Mouse (Mus musculus) stomach, postnatal 0 days (tissue): Measurements from ENCODE around the gene Tub. TPM values are rescaled to one million over a fixed set of nuclear protein-coding genes. Genes with fewer than 3 reads are reported as not detected.

ENCODE experiments used
- ATAC-seq: fragments of 200-750 bp; cut with Nextera tagmentation; 2 replicates; pipeline ENCODE4 v1.8.0; 2017; ENCODE audit not compliant: low FRiP score, low TSS enrichment
- DNase-seq: peaks from one replicate; pipeline ENCODE4 v3.0.0-alpha.2; 2016; ENCODE audit warnings: low spot score
- H3K27ac ChIP-seq: fragments of 300-500 bp; sonication (generic); replicated peaks from 2 replicates; pipeline ENCODE4 v1.5.1; 2014; ENCODE audit warnings: mild to moderate bottlenecking, control low read depth
- H3K27me3 ChIP-seq: fragments of 300-500 bp; sonication (generic); 2 replicates; pipeline ENCODE4 v1.6.1; 2014; ENCODE audit warnings: low read length; ENCODE audit not compliant: control insufficient read depth, insufficient read depth
- H3K36me3 ChIP-seq: fragments of 300-500 bp; sonication (generic); 2 replicates; pipeline ENCODE4 v1.6.1; 2014; ENCODE audit warnings: low read length, mixed read lengths; ENCODE audit not compliant: control insufficient read depth, insufficient read depth
- H3K4me1 ChIP-seq: fragments of 300-500 bp; sonication (generic); replicated peaks from 2 replicates; pipeline ENCODE4 v1.6.1; 2014; ENCODE audit warnings: antibody characterized with exemption; ENCODE audit not compliant: control insufficient read depth, insufficient read depth
- H3K4me2 ChIP-seq: fragments of 300-500 bp; sonication (generic); replicated peaks from 2 replicates; pipeline ENCODE4 v1.6.1; 2014; ENCODE audit warnings: low read depth, mild to moderate bottlenecking, control low read depth, moderate library complexity
- H3K4me3 ChIP-seq: fragments of 300-500 bp; sonication (generic); 2 replicates; pipeline ENCODE4 v1.5.1; 2014; ENCODE audit warnings: low read depth, low read length, control low read depth
- H3K9ac ChIP-seq: fragments of 300-500 bp; sonication (generic); 2 replicates; pipeline ENCODE4 v1.6.1; 2014; ENCODE audit warnings: mild to moderate bottlenecking, low read length, control low read depth, mixed read lengths
- H3K9me3 ChIP-seq: fragments of 300-500 bp; sonication (generic); 2 replicates; pipeline ENCODE4 v1.6.1; 2016; ENCODE audit warnings: low read length; ENCODE audit not compliant: control insufficient read depth
- CTCF ChIP-seq: IDR thresholded peaks from 2 replicates; pipeline ENCODE4 v1.5.1; 2016; ENCODE audit warnings: antibody characterized with exemption, low read depth, mild to moderate bottlenecking, moderate library complexity
- EP300 ChIP-seq: optimal IDR thresholded peaks from 2 replicates; pipeline ENCODE3; 2016; ENCODE audit warnings: antibody characterized with exemption
- WGBS: fragments of 180-500 bp; shearing (Covaris S2); extraction: QIAGEN DNeasy Blood & Tissue Kit; methylation state at CpG from one replicate; pipeline ENCODE4 v1.1.7; 2014; 5-methylcytosine and 5-hydroxymethylcytosine counted together
- polyA plus RNA-seq: library from polyadenylated mRNA; unstranded; fragments of >200 nt; fragmentation: Nextera tagmentation; extraction: Ambion mirVana; gene quantifications from 2 replicates; pipeline ENCODE4 v1.2.1, GENCODE M21; 2015

The Tub gene
- polyA plus RNA-seq = 0.75 and 0.90 TPM in 2 replicates

GRCm38 (mm10) chr7:108950312-108950761 is at the start of gene Tub:
Gene Tub (plus strand): TSS chr7:108950338.
- ATAC-seq = 0 out of 2 replicates have a peak, but pooled peaks have one; percentile 38
- peak; percentile 32 for DNase-seq
- Histone ChIP-seq H3K9ac (peak within 1 kb of the TSS; percentile 18; the same call in 1 of the 2 replicates), H3K4me3 (peak within 1 kb of the TSS; percentile 37), H3K4me1 (no peaks in the 10 kb centered on the region), H3K36me3 (no peaks in the 10 kb centered on the region), H3K9me3 (no peaks in the 10 kb centered on the region), H3K27me3 (no peaks in the 10 kb centered on the region; the same call in 1 of the 2 replicates), H3K27ac (no peak within 1 kb of the TSS), H3K4me2 (peak within 1 kb of the TSS; percentile 64)
- TF ChIP-seq EP300 (no peak), CTCF (no peak)
- WGBS = 1% methylated on average over 44 of the region's 44 CpGs

GRCm38 (mm10) chr7:108903969-108904368 is 46.2 kb upstream of the Tub start:
- ATAC-seq (no peak), DNase-seq (no peak)
- H3K36me3 ChIP-seq = no peaks in the 10 kb centered on the region
- no peaks in the 10 kb centered on the region for H3K9me3 ChIP-seq
- no peaks in the 10 kb centered on the region for H3K27me3 ChIP-seq
- no peak overlapping the region for H3K4me2 ChIP-seq
- H3K9ac ChIP-seq = no peak overlapping the region
- H3K4me1 ChIP-seq = no peaks in the 10 kb centered on the region
- no peak overlapping the region for H3K27ac ChIP-seq
- TF ChIP-seq CTCF (no peak), EP300 (no peak)
- 79% methylated on average over 2 of the region's 2 CpGs for WGBS
- no peak overlapping the region for H3K4me3 ChIP-seq

GRCm38 (mm10) chr7:108927043-108927442 is 23.1 kb upstream of the Tub start:
- DNase-seq (no peak), ATAC-seq (no peak)
- Histone ChIP-seq H3K36me3 (no peaks in the 10 kb centered on the region), H3K9ac (no peak overlapping the region), H3K27me3 (no peaks in the 10 kb centered on the region), H3K4me3 (no peak overlapping the region), H3K27ac (no peak overlapping the region), H3K4me1 (no peaks in the 10 kb centered on the region), H3K4me2 (no peak overlapping the region), H3K9me3 (no peaks in the 10 kb centered on the region)
- TF ChIP-seq EP300 (no peak), CTCF (no peak)
- WGBS = 76% methylated on average over 4 of the region's 4 CpGs

GRCm38 (mm10) chr7:108928280-108929188 is 21.6 kb upstream of the Tub start:
- WGBS = 72% methylated on average over 11 of the region's 11 CpGs
- Histone ChIP-seq H3K4me1 (no peaks in the 10 kb centered on the region), H3K9ac (no peak overlapping the region), H3K9me3 (no peaks in the 10 kb centered on the region), H3K4me3 (no peak overlapping the region), H3K4me2 (no peak overlapping the region), H3K27me3 (no peaks in the 10 kb centered on the region), H3K36me3 (no peaks in the 10 kb centered on the region), H3K27ac (no peak overlapping the region)
- no peak for TF ChIP-seq EP300
- TF ChIP-seq CTCF = no peak
- DNase-seq (no peak), ATAC-seq (no peak)

GRCm38 (mm10) chr7:108929726-108930393 is 20.3 kb upstream of the Tub start, which contains the start of gene Nlrp10:
Gene Nlrp10 (minus strand): TSS chr7:108930178.
- H3K4me3 ChIP-seq = no peak within 1 kb of the TSS
- H3K27me3 ChIP-seq = no peaks in the 10 kb centered on the region
- ATAC-seq (no peak), DNase-seq (no peak)
- H3K27ac ChIP-seq = no peak within 1 kb of the TSS
- WGBS = 64% methylated on average over 6 of the region's 6 CpGs
- no peaks in the 10 kb centered on the region for H3K9me3 ChIP-seq
- no peak within 1 kb of the TSS for H3K4me2 ChIP-seq
- TF ChIP-seq EP300 (no peak), CTCF (no peak)
- no peaks in the 10 kb centered on the region for H3K4me1 ChIP-seq
- no peaks in the 10 kb centered on the region for H3K36me3 ChIP-seq
- H3K9ac ChIP-seq = no peak within 1 kb of the TSS
